10 mouse cellular contexts compared by ENCODE assay signal in the genomic region with DNA sequence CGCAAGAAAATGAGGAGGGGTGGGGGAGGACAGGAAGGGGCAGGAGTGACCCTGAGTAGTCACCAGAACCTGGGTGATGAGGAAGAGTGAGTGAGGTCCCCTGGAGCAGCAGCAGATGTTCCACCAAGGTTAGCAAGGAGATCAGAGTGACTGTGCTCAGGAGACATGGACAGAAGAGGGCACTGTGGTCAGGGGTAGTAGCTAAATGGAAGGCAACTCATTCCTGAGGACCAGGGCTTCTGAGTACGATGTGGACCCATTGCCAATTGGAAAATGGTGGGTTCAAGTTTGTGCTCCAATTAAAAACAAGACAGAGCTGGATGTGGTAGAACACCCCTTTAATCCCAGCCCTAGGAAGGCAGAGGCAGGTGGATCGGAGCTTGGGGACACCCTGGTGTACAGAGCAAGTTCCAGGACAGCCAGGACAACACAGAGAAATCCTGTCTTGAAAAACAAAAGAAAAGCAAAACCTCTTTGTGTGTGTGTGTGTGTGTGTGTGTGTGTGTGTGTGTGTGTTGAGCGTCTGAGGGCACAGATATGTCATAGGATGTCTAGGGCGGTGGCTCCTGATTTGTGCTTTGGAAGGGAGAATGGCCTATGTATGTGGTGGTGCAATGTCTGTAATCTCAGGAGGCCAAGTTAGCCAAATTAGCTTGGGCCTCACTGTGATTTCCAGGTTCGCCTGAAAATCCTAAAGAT. TPM values are rescaled to one million over a fixed set of nuclear protein-coding genes. Genes with fewer than 3 reads are reported as not detected.
DNase-seq lines count a peak whose midpoint lies in the region; ATAC-seq and TF ChIP-seq lines count a peak whose summit lies in the region.
"Had no signal": no experiment of that assay in that cellular context is flagged by ENCODE, and none has a peak within 500 bp of the region (broad histone marks: within the 10 kb centered on the region; RNA-seq: fewer than 3 reads in every experiment).

No protein-coding gene starts in this region.

- no peak overlapping the region for H3K4me2 ChIP-seq in liver, postnatal 0 days (ENCODE audit: low read depth, low read length)
- H3K4me2 ChIP-seq: liver, embryonic 13.5 days had no signal

- H3K4me1 ChIP-seq in spleen, adult 2 months (ENCODE audit: control insufficient read depth, insufficient read depth, insufficient read length), result peaks cover 8% of the 10 kb centered on the region; the same call in 1 of the 2 replicates
- H3K4me1 ChIP-seq in liver, postnatal 0 days (ENCODE audit: insufficient read depth), result peaks cover 4% of the 10 kb centered on the region; the same call in 1 of the 2 replicates

- no peaks in the 10 kb centered on the region for H3K9me3 ChIP-seq in liver, postnatal 0 days (ENCODE audit: low read length)
- H3K9me3 ChIP-seq: liver, embryonic 13.5 days had no signal

- intact Hi-C loops in heart, postnatal 25 days (cut with DNase I), result loop anchor here (1.0 kb wide), 1 partner anchor 60 kb away; no protein-coding TSS in a partner anchor

- DNase-seq in heart, adult 18-20 months, result peak; percentile 48 to 64
- DNase-seq in heart, postnatal 25 days (ENCODE audit: low spot score), result no peak
- no peak for DNase-seq in spleen, adult 2 months (ENCODE audit: low read depth in 1 of 2, low spot score in 2 of 2)
- no peak for DNase-seq in spleen, postnatal 14 days (ENCODE audit: low spot score in 2 of 2)
- no peak for DNase-seq in liver, postnatal 0 days
- DNase-seq in thymus, postnatal 25 days, result peak; percentile 52
- DNase-seq in spleen, postnatal 36 days (ENCODE audit: low spot score in 2 of 2), result no peak
- DNase-seq in urinary bladder, postnatal 36 days (ENCODE audit: low spot score in 2 of 2), result no peak
- DNase-seq: liver, embryonic 13.5 days had no signal

- H3K9ac ChIP-seq in liver, postnatal 0 days (replicated peaks), result no peak overlapping the region
- H3K9ac ChIP-seq: liver, embryonic 13.5 days had no signal

- WGBS in spleen, adult 2 months, result 69% methylated on average over 6 of the region's 6 CpGs
- 66% methylated on average over 6 of the region's 6 CpGs for whole genome bisulfite sequencing in liver, postnatal 0 days (ENCODE audit: insufficient replicate concordance)

- TF ChIP-seq POLR2A in spleen, adult 2 months (IDR thresholded peaks at IDR 0.05; ENCODE audit: low read depth, low read length), result no peak

- TF ChIP-seq EP300 in liver, postnatal 0 days (IDR thresholded peaks at IDR 0.05; ENCODE audit: low read depth), result no peak

- 0 out of 2 replicates have a peak, but pooled peaks have one; percentile 1 for TF ChIP-seq CTCF in spleen, adult 2 months (IDR thresholded peaks at IDR 0.05; ENCODE audit: extremely low read depth, insufficient read depth, insufficient read length, insufficient replicate concordance)
- TF ChIP-seq CTCF in liver, postnatal 0 days (IDR thresholded peaks at IDR 0.05; ENCODE audit: low read depth), result peak; percentile 54

- H3K27ac ChIP-seq in spleen, adult 2 months (ENCODE audit: insufficient read depth, low read length), result peak overlapping the region; percentile 33
- no peak overlapping the region for H3K27ac ChIP-seq in liver, postnatal 0 days (ENCODE audit: low read depth)
- H3K27ac ChIP-seq: liver, embryonic 13.5 days had no signal

- peak overlapping the region; percentile 39 for H3K4me3 ChIP-seq in spleen, adult 2 months (ENCODE audit: extremely low read depth, insufficient read depth, insufficient read length)
- no peak overlapping the region for H3K4me3 ChIP-seq in liver, postnatal 0 days (ENCODE audit: low read depth, low read length)
- H3K4me3 ChIP-seq: liver, embryonic 13.5 days had no signal

- no peaks in the 10 kb centered on the region; the same call in 1 of the 2 replicates for H3K36me3 ChIP-seq in spleen, adult 2 months (ENCODE audit: control insufficient read depth, insufficient read depth, low read length)
- peaks cover 4% of the 10 kb centered on the region; the same call in 1 of the 2 replicates for H3K36me3 ChIP-seq in liver, postnatal 0 days (replicated peaks; ENCODE audit: insufficient read depth, low read length)

- no peaks in the 10 kb centered on the region for H3K27me3 ChIP-seq in spleen, adult 2 months (ENCODE audit: control insufficient read depth, insufficient read depth, low read length)
- H3K27me3 ChIP-seq in liver, postnatal 0 days (ENCODE audit: insufficient read depth, low read length), result no peaks in the 10 kb centered on the region
- H3K27me3 ChIP-seq: liver, embryonic 13.5 days had no signal

- ATAC-seq in liver, postnatal 0 days, result no peak

RNA-seq across cellular contexts. Expression of a gene that starts 56.2 kb away (rescaled TPM):
- total RNA-seq in heart, adult 18-20 months (2021), result 10 to 100 TPM; 42.7 to 47.8 TPM
- 10 to 100 TPM; 43.1 to 50.6 TPM for total RNA-seq in heart, postnatal 25 days (2021)
- 0.23 and 0.31 TPM in 2 replicates for polyA plus RNA-seq in spleen, adult 2 months (2012; rRNA removed)
- polyA plus RNA-seq in liver, postnatal 0 days (2015; fragmentation: Nextera tagmentation; extraction: Ambion mirVana), result 0.25 and 0.49 TPM in 2 replicates
- total RNA-seq: hematopoietic stem cell, adult 5-6 weeks had no signal

Comparison
In these comparisons a context has a peak if more than half of its experiments do, and no peak if none do; other contexts are left out.
1. DNase-seq: peak in heart, adult 18-20 months (2 of 2) and thymus, postnatal 25 days (single experiment); none in heart, postnatal 25 days (single experiment), spleen, adult 2 months (0 of 2), spleen, postnatal 14 days (0 of 2), liver, postnatal 0 days (single experiment), spleen, postnatal 36 days (0 of 2) and urinary bladder, postnatal 36 days (0 of 2).